Mouse (Mus musculus): Measurements from ENCODE around the gene Sema4g. TPM values are rescaled to one million over a fixed set of nuclear protein-coding genes. Genes with fewer than 3 reads are reported as not detected.

The Sema4g gene
- 101 TPM in 1 of 2 replicates, not detected in the other for polyA plus RNA-seq (2012; ENCODE audit: insufficient read depth, insufficient read length, low replicate concordance, missing spikeins)

- under 1% methylated on average over 53 of the region's 58 CpGs for WGBS
- H3K4me3 ChIP-seq (ENCODE audit: insufficient read depth, low read depth, low read length) = peak within 1 kb of the TSS; percentile 65
- H3K27ac ChIP-seq (ENCODE audit: insufficient read depth, low read depth, low read length) = no peak within 1 kb of the TSS
Observed at GRCm38 (mm10) chr19:44988831-44989566, at the start of gene Sema4g. Gene Sema4g, plus strand, starts transcription at chr19:44989101.

GRCm38 (mm10) chr19:44959633-44960032 lies 29.3 kb upstream of the Sema4g start:
- TF ChIP-seq CTCF (IDR thresholded peaks at IDR 0.05; ENCODE audit: insufficient read depth, low read depth, low read length) = no peak
- no peak for TF ChIP-seq POLR2A (IDR thresholded peaks at IDR 0.05; ENCODE audit: insufficient read depth, low read depth, low read length)
- Histone ChIP-seq H3K27ac (ENCODE audit: insufficient read depth, low read depth, low read length) (no peak overlapping the region), H3K4me3 (ENCODE audit: insufficient read depth, low read depth, low read length) (no peak overlapping the region), H3K4me1 (ENCODE audit: control insufficient read depth, insufficient read depth, low read length) (no peaks in the 10 kb centered on the region)
- WGBS = 98% methylated on average over 2 of the region's 2 CpGs

More at GRCm38 (mm10) chr19:44988831-44989566, at the start of gene Sema4g:
- TF ChIP-seq CTCF (IDR thresholded peaks at IDR 0.05; ENCODE audit: insufficient read depth, low read depth, low read length) (peak; percentile 53; the same call in 1 of the 2 replicates), POLR2A (IDR thresholded peaks at IDR 0.05; ENCODE audit: insufficient read depth, low read depth, low read length) (no peak)
- peaks cover 11% of the 10 kb centered on the region; the same call in 1 of the 2 replicates for H3K4me1 ChIP-seq (ENCODE audit: control insufficient read depth, insufficient read depth, low read length)

GRCm38 (mm10) chr19:44965978-44966377 lies 22.9 kb upstream of the Sema4g start:
- Histone ChIP-seq H3K4me1 (ENCODE audit: control insufficient read depth, insufficient read depth, low read length) (no peaks in the 10 kb centered on the region), H3K4me3 (ENCODE audit: insufficient read depth, low read depth, low read length) (no peak overlapping the region), H3K27ac (ENCODE audit: insufficient read depth, low read depth, low read length) (no peak overlapping the region)
- TF ChIP-seq POLR2A (IDR thresholded peaks at IDR 0.05; ENCODE audit: insufficient read depth, low read depth, low read length) (no peak), CTCF (IDR thresholded peaks at IDR 0.05; ENCODE audit: insufficient read depth, low read depth, low read length) (no peak)
- 100% methylated on average over 1 of the region's 1 CpGs for WGBS

GRCm38 (mm10) chr19:44968329-44968728 lies 20.6 kb upstream of the Sema4g start:
- WGBS = 87% methylated on average over 3 of the region's 3 CpGs
- TF ChIP-seq POLR2A (IDR thresholded peaks at IDR 0.05; ENCODE audit: insufficient read depth, low read depth, low read length) (no peak), CTCF (IDR thresholded peaks at IDR 0.05; ENCODE audit: insufficient read depth, low read depth, low read length) (no peak)
- no peaks in the 10 kb centered on the region for H3K4me1 ChIP-seq (ENCODE audit: control insufficient read depth, insufficient read depth, low read length)

GRCm38 (mm10) chr19:44976636-44977035 lies 12.3 kb upstream of the Sema4g start:
- Histone ChIP-seq H3K4me3 (ENCODE audit: insufficient read depth, low read depth, low read length) (no peak overlapping the region), H3K27ac (ENCODE audit: insufficient read depth, low read depth, low read length) (no peak overlapping the region), H3K4me1 (ENCODE audit: control insufficient read depth, insufficient read depth, low read length) (no peaks in the 10 kb centered on the region)
- TF ChIP-seq POLR2A (IDR thresholded peaks at IDR 0.05; ENCODE audit: insufficient read depth, low read depth, low read length) = no peak
- no peak for TF ChIP-seq CTCF (IDR thresholded peaks at IDR 0.05; ENCODE audit: insufficient read depth, low read depth, low read length)
- 78% methylated on average over 6 of the region's 6 CpGs for WGBS

More at GRCm38 (mm10) chr19:44968329-44968728, 20.6 kb upstream of the Sema4g start:
- Histone ChIP-seq H3K4me3 (ENCODE audit: insufficient read depth, low read depth, low read length) (no peak overlapping the region), H3K27ac (ENCODE audit: insufficient read depth, low read depth, low read length) (no peak overlapping the region)

GRCm38 (mm10) chr19:44977148-44977547 lies 11.8 kb upstream of the Sema4g start:
- TF ChIP-seq POLR2A (IDR thresholded peaks at IDR 0.05; ENCODE audit: insufficient read depth, low read depth, low read length) (no peak), CTCF (IDR thresholded peaks at IDR 0.05; ENCODE audit: insufficient read depth, low read depth, low read length) (no peak)
- no peaks in the 10 kb centered on the region for H3K4me1 ChIP-seq (ENCODE audit: control insufficient read depth, insufficient read depth, low read length)
- 83% methylated on average over 6 of the region's 6 CpGs for WGBS

DNA sequence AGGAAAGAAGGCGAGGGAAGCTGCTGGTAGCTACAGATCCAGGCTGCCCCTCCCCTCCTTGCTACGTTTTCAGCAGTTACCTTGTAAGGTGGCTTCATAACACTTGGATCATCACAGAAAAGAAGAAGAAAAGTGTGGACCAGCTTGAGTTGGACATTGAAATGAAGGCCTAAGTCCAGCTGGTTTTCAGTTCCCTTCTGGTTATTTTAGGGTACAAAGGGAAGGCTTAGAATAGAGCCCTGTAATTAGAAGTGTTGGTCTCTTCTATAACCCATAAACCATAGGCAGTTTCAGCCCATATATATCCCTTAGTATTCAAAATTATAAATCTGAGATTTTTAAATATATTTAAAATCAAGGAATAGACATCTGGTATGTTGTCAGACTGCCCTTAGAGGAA lies 8.1 kb upstream of the Sema4g start:
- Histone ChIP-seq H3K4me3 (ENCODE audit: insufficient read depth, low read depth, low read length) (no peak overlapping the region), H3K4me1 (ENCODE audit: control insufficient read depth, insufficient read depth, low read length) (no peaks in the 10 kb centered on the region), H3K27ac (ENCODE audit: insufficient read depth, low read depth, low read length) (no peak overlapping the region)
- TF ChIP-seq POLR2A (IDR thresholded peaks at IDR 0.05; ENCODE audit: insufficient read depth, low read depth, low read length) (no peak), CTCF (IDR thresholded peaks at IDR 0.05; ENCODE audit: insufficient read depth, low read depth, low read length) (no peak)
- 79% methylated on average over 2 of the region's 2 CpGs for WGBS

More at GRCm38 (mm10) chr19:44977148-44977547, 11.8 kb upstream of the Sema4g start:
- Histone ChIP-seq H3K4me3 (ENCODE audit: insufficient read depth, low read depth, low read length) (no peak overlapping the region), H3K27ac (ENCODE audit: insufficient read depth, low read depth, low read length) (no peak overlapping the region)

DNA sequence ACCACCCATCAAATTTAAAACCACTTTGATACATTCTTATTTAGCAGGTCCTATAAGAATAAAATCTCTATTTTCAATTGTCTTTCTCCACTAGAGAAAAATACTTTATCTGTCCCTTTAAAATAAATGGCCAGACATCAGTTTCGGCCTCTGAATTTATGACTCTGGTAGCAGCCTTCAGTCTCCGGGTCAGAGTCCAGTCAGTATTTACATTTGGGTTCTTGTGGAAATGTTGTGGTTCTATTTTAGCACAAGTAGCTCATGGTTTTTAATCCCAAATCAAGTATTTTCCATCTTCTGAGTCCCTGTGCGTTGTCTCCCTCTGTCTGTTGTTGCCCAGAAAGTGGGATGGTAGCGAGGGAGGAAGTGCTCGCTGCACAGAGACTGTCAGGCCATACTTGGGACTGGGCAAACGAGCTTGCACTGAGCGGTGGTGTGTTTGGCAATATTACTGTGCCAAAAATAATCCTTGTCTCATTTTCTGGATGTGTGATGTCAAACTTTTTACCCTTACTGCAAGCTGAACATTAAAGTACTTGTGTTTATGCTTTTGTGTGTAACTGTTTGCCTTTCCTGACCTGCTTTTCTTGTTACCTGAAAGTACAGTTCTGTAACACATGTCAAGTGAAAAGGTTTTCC lies 6.3 kb upstream of the Sema4g start:
- no peak overlapping the region for H3K4me3 ChIP-seq (ENCODE audit: insufficient read depth, low read depth, low read length)
- no peaks in the 10 kb centered on the region for H3K4me1 ChIP-seq (ENCODE audit: control insufficient read depth, insufficient read depth, low read length)
- TF ChIP-seq CTCF (IDR thresholded peaks at IDR 0.05; ENCODE audit: insufficient read depth, low read depth, low read length) (no peak), POLR2A (IDR thresholded peaks at IDR 0.05; ENCODE audit: insufficient read depth, low read depth, low read length) (no peak)
- WGBS = 64% methylated on average over 7 of the region's 7 CpGs
- no peak overlapping the region for H3K27ac ChIP-seq (ENCODE audit: insufficient read depth, low read depth, low read length)

GRCm38 (mm10) chr19:44983366-44983765 lies 5.5 kb upstream of the Sema4g start:
- Histone ChIP-seq H3K27ac (ENCODE audit: insufficient read depth, low read depth, low read length) (no peak overlapping the region), H3K4me3 (ENCODE audit: insufficient read depth, low read depth, low read length) (no peak overlapping the region), H3K4me1 (ENCODE audit: control insufficient read depth, insufficient read depth, low read length) (no peaks in the 10 kb centered on the region)
- WGBS = 76% methylated on average over 6 of the region's 6 CpGs
- no peak for TF ChIP-seq POLR2A (IDR thresholded peaks at IDR 0.05; ENCODE audit: insufficient read depth, low read depth, low read length)
- no peak for TF ChIP-seq CTCF (IDR thresholded peaks at IDR 0.05; ENCODE audit: insufficient read depth, low read depth, low read length)
